Mouse (Mus musculus) CH12.LX (cell line): ENCODE measurements at regions not wholly inside any gene's neighbourhood (a gene's known extent, or its start where the extent isn't known, plus 50 kb on each side); places are given as distances from the start of the nearest gene placed in this dataset.

ENCODE experiments used
- DNase-seq: peaks from one replicate; pipeline ENCODE4 v3.0.0-alpha.2; 2013; ENCODE audit errors: extremely low read depth
- H3K27ac ChIP-seq: 2 replicates; pipeline ENCODE4 v1.5.1; 2012; ENCODE audit warnings: low read depth, mild to moderate bottlenecking, control low read depth, moderate library complexity; ENCODE audit not compliant: insufficient read depth
- H3K27me3 ChIP-seq: replicated peaks from 2 replicates; pipeline ENCODE3; 2012; ENCODE audit warnings: inconsistent platforms
- H3K36me3 ChIP-seq, 2 experiments: replicated peaks in 1 of 2; 2 replicates each; pipeline versions ENCODE3 to v1.6.1; 2012; ENCODE audit warnings: inconsistent platforms in 1 of 2, low read length in 1 of 2, mild to moderate bottlenecking in 1 of 2, mixed read lengths in 1 of 2, moderate library complexity in 1 of 2; ENCODE audit not compliant: control insufficient read depth in 1 of 2, insufficient read depth in 1 of 2
- H3K4me1 ChIP-seq, 2 experiments: 2 replicates each; pipeline ENCODE4 v1.6.1; 2012; ENCODE audit warnings: inconsistent platforms in 1 of 2, moderate library complexity in 1 of 2; ENCODE audit not compliant: insufficient read depth in 2 of 2, control insufficient read depth in 1 of 2
- H3K4me2 ChIP-seq: 2 replicates; pipeline ENCODE4 v1.6.1; 2012; ENCODE audit warnings: low read depth, mild to moderate bottlenecking, control low read depth; ENCODE audit not compliant: poor library complexity, insufficient read depth, severe bottlenecking
- H3K4me3 ChIP-seq, 3 experiments: fragments of 150-350 bp in 1 of 3; sonication (generic) in 1 of 3; replicated peaks in 1 of 3; 2 replicates each; pipeline versions ENCODE3 to v1.5.1; 2011 to 2012; ENCODE audit warnings: low read depth in 2 of 3, low read length in 2 of 3, mild to moderate bottlenecking in 2 of 3, moderate library complexity in 2 of 3, control low read depth in 1 of 3, improper control_type of control experiment in 1 of 3, inconsistent platforms in 1 of 3, mixed read lengths in 1 of 3; ENCODE audit not compliant: poor library complexity in 1 of 3
- H3K79me2 ChIP-seq: replicated peaks from 2 replicates; pipeline ENCODE4 v1.6.1; 2012; ENCODE audit warnings: mild to moderate bottlenecking, moderate library complexity; ENCODE audit not compliant: control insufficient read depth, poor library complexity, insufficient read depth, severe bottlenecking; ENCODE audit errors: extremely low read depth
- H3K9ac ChIP-seq: 2 replicates; pipeline ENCODE4 v1.6.1; 2012; ENCODE audit warnings: low read depth, mild to moderate bottlenecking, control low read depth, moderate library complexity; ENCODE audit not compliant: insufficient read depth
- H3K9me3 ChIP-seq: replicated peaks from 2 replicates; pipeline ENCODE3; 2012; ENCODE audit warnings: low read length, inconsistent platforms, mixed read lengths
- BHLHE40 ChIP-seq: IDR thresholded peaks from 2 replicates; pipeline ENCODE4 v1.6.1; 2011; ENCODE audit warnings: mild to moderate bottlenecking, low read depth, low read length, improper control_type of control experiment
- CHD2 ChIP-seq: IDR thresholded peaks from 2 replicates; pipeline ENCODE4 v1.6.1; 2011; ENCODE audit warnings: low read length, improper control_type of control experiment
- E2F4 ChIP-seq: IDR thresholded peaks from 2 replicates; pipeline ENCODE4 v1.6.1; 2011; ENCODE audit warnings: low read depth, low read length, improper control_type of control experiment; ENCODE audit not compliant: insufficient replicate concordance
- EP300 ChIP-seq: IDR thresholded peaks from 2 replicates; pipeline ENCODE4 v1.6.1; 2011; ENCODE audit warnings: low read length, improper control_type of control experiment
- ETS1 ChIP-seq: conservative IDR thresholded peaks from 2 replicates; pipeline ENCODE4 v1.6.1; 2012; ENCODE audit warnings: low read depth, mild to moderate bottlenecking, inconsistent platforms, low read length, improper control_type of control experiment, moderate library complexity
- GABPA ChIP-seq: IDR thresholded peaks from 2 replicates; pipeline ENCODE4 v1.6.1; 2012; ENCODE audit warnings: low read depth, low read length, improper control_type of control experiment, inconsistent platforms; ENCODE audit not compliant: insufficient replicate concordance
- IRF4 ChIP-seq: IDR thresholded peaks from 2 replicates; pipeline ENCODE4 v1.6.1; 2014; ENCODE audit warnings: low read depth, mild to moderate bottlenecking, inconsistent platforms, low read length, improper control_type of control experiment
- JUND ChIP-seq: conservative IDR thresholded peaks from 2 replicates; pipeline ENCODE4 v1.6.1; 2011; ENCODE audit warnings: low read depth, low read length, improper control_type of control experiment
- MYC ChIP-seq: IDR thresholded peaks from 2 replicates; pipeline ENCODE4 v1.6.1; 2011; ENCODE audit warnings: low read depth, mild to moderate bottlenecking, improper control_type of control experiment, low read length
- NELFE ChIP-seq: IDR thresholded peaks from 2 replicates; pipeline ENCODE4 v1.6.1; 2011; ENCODE audit warnings: low read depth, low read length, improper control_type of control experiment
- SIN3A ChIP-seq: IDR thresholded peaks from 2 replicates; pipeline ENCODE4 v1.6.1; 2012; ENCODE audit warnings: low read length, improper control_type of control experiment, inconsistent platforms
- SMC3 ChIP-seq: IDR thresholded peaks from 2 replicates; pipeline ENCODE4 v1.6.1; 2011; ENCODE audit warnings: low read depth, low read length, improper control_type of control experiment
- ZC3H11A ChIP-seq: IDR thresholded peaks from 2 replicates; pipeline ENCODE4 v1.6.1; 2012; ENCODE audit warnings: low read depth, mild to moderate bottlenecking, inconsistent platforms, low read length, improper control_type of control experiment
- dilution Hi-C: fragments of 300-500 bp; cut with MboI; formaldehyde crosslinking; loops from 2 replicates; pipeline ENCODE4 v1.14.3; 2020; ENCODE audit warnings: low sequenced_read_pairs; ENCODE audit not compliant: extremely low pct_unique_long_range_greater_than_20kb, extremely low pct_ligation_motif_present
- in situ Hi-C: fragments of 300-500 bp; cut with MboI; formaldehyde crosslinking; loops from 3 replicates; pipeline ENCODE4 v1.14.3; 2019; ENCODE audit warnings: low sequenced_read_pairs, low pct_ligation_motif_present, low pct_unique_long_range_greater_than_20kb, mixed read lengths

DNA sequence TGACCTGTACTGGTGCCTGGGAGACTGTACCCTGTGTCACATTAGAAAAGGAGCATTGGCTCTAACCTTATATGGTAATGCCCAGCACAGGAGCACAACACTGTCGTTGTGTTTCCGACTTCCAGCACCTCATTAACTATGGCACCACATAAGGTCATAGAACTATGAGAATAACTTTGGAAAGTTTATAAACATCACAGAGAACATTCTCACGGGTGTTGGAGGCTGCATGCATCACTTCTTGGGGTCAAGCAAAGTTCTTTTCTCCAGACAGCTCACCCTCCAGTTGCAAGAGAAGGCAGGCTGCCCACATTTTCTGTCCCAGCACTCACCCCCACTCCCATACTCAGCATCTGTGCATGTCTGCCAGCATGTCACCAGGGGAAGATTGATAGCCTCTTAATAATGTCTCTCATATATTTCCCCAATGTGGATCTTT lies 420.6 kb downstream of the Lmo4 start:
- no peak for DNase-seq
- in situ Hi-C loops, result no loop called here
- Histone ChIP-seq H3K4me3 (no peak overlapping the region), H3K79me2 (no peaks in the 10 kb centered on the region), H3K4me2 (no peak overlapping the region), H3K9me3 (no peaks in the 10 kb centered on the region), H3K4me1 (peaks cover 5 to 7% of the 10 kb centered on the region in 2 experiments; a peak in 3 of 4 replicates), H3K27ac (no peak overlapping the region), H3K9ac (no peak overlapping the region), H3K27me3 (no peaks in the 10 kb centered on the region), H3K36me3 (no peaks in the 10 kb centered on the region)
- no peak for TF ChIP-seq ETS1
- dilution Hi-C loops, result no loop called here

DNA sequence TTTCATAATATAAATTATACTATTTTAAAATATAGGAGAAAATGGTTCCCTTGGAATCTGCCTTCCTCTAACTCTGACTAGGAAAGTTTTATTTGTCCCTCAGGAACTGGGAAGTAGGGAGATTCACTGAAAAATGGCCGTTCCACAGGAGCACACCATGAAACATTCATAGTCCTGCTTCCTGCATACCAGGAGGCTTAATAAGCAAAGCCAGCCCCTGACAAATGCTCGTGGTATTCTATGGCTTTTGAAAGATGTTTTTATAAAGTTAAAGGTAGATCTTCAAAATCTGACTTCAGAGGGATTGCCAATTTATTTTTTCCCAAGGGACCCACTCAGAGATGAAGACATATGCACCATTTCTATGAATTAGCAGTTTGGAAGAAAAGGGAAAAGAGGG lies 426.9 kb downstream of the Lmo4 start:
- TF ChIP-seq CHD2 (no peak), GABPA (no peak), EP300 (no peak), E2F4 (no peak), NELFE (no peak), JUND (no peak), MYC (no peak)
- H3K9ac ChIP-seq, result no peak overlapping the region
- no peaks in the 10 kb centered on the region for H3K36me3 ChIP-seq
- no peak overlapping the region for H3K4me3 ChIP-seq
- H3K9me3 ChIP-seq, result no peaks in the 10 kb centered on the region
- dilution Hi-C loops, result no loop called here
- no peaks in the 10 kb centered on the region for H3K27me3 ChIP-seq
- H3K27ac ChIP-seq, result no peak overlapping the region
- no peak for DNase-seq
- peaks cover 3 to 5% of the 10 kb centered on the region in 2 experiments; a peak in 3 of 4 replicates for H3K4me1 ChIP-seq
- in situ Hi-C loops, result no loop called here
- no peaks in the 10 kb centered on the region for H3K79me2 ChIP-seq
- no peak overlapping the region for H3K4me2 ChIP-seq

GRCm38 (mm10) chr3:143759337-143759736 lies 445.7 kb downstream of the Lmo4 start:
- Histone ChIP-seq H3K4me3 (no peak overlapping the region), H3K79me2 (no peaks in the 10 kb centered on the region), H3K36me3 (no peaks in the 10 kb centered on the region), H3K27ac (no peak overlapping the region), H3K4me1 (no peaks in the 10 kb centered on the region), H3K27me3 (no peaks in the 10 kb centered on the region), H3K4me2 (no peak overlapping the region), H3K9me3 (no peaks in the 10 kb centered on the region), H3K9ac (no peak overlapping the region)
- dilution Hi-C loops (no loop called here), in situ Hi-C loops (no loop called here)
- no peak for DNase-seq
- TF ChIP-seq SMC3 (no peak), BHLHE40 (no peak), ZC3H11A (no peak), SIN3A (no peak), E2F4 (no peak), GABPA (no peak), IRF4 (no peak)
